Mouse (Mus musculus) left cerebral cortex, adult 18-20 months (tissue): ENCODE results near the gene Anapc5. TPM values are rescaled to one million over a fixed set of nuclear protein-coding genes. Genes with fewer than 3 reads are reported as not detected.

Experiments used
- DNase-seq, 2 experiments: peaks; one replicate each; pipeline ENCODE4 v3.0.0; 2021 to 2022; ENCODE audit warnings: low spot score in 2 of 2, mixed read lengths in 1 of 2
- total RNA-seq, 2 experiments: library from RNA; stranded (reverse); gene quantifications; 2 replicates each; pipeline ENCODE4 v1.2.3; 2021

Gene Anapc5
- total RNA-seq, 2 experiments from 2014 or later: 212 to 231 TPM

GRCm38 (mm10) chr5:122800345-122801010 is 20.7 kb downstream of the Anapc5 start:
- DNase-seq: no peak

- no peak for DNase-seq
Observed at GRCm38 (mm10) chr5:122799379-122800344, 21.5 kb downstream of the Anapc5 start.

GRCm38 (mm10) chr5:122798557-122799378 is 22.4 kb downstream of the Anapc5 start:
- peak; percentile 80 to 84 for DNase-seq

GRCm38 (mm10) chr5:122797866-122798265 is 23.3 kb downstream of the Anapc5 start:
- DNase-seq: no peak

- no peak for DNase-seq
Observed at GRCm38 (mm10) chr5:122788696-122789095, 32.4 kb downstream of the Anapc5 start.

- DNase-seq: peak in 1 of 2 experiments; percentile 48
Observed at GRCm38 (mm10) chr5:122786035-122786819, 34.9 kb downstream of the Anapc5 start.

GRCm38 (mm10) chr5:122783726-122784406 is 37.3 kb downstream of the Anapc5 start:
- no peak for DNase-seq

GRCm38 (mm10) chr5:122782066-122782465 is 39.1 kb downstream of the Anapc5 start:
- DNase-seq: no peak

- no peak for DNase-seq
Observed at GRCm38 (mm10) chr5:122780791-122781432, 40.2 kb downstream of the Anapc5 start.

GRCm38 (mm10) chr5:122779277-122779834 is 41.8 kb downstream of the Anapc5 start, which contains the start of gene Camkk2:
Gene Camkk2 (minus strand): TSS chr5:122779409.
- peak; percentile 75 to 85 for DNase-seq

- DNase-seq: peak; percentile 38 to 59
Observed at GRCm38 (mm10) chr5:122778231-122779226, 42.6 kb downstream of the Anapc5 start.

- DNase-seq: peak in 1 of 2 experiments; percentile 64
Observed at GRCm38 (mm10) chr5:122777322-122777721, 43.8 kb downstream of the Anapc5 start.

- no peak for DNase-seq
Observed at GRCm38 (mm10) chr5:122775646-122776286, 45.4 kb downstream of the Anapc5 start.

GRCm38 (mm10) chr5:122774743-122775611 is 46.2 kb downstream of the Anapc5 start:
- DNase-seq: peak; percentile 48 to 73

- no peak for DNase-seq
Observed at GRCm38 (mm10) chr5:122773756-122774155, 47.4 kb downstream of the Anapc5 start.

- DNase-seq: no peak
Observed at GRCm38 (mm10) chr5:122771428-122771827, 49.7 kb downstream of the Anapc5 start.
